Mouse (Mus musculus) embryo, embryonic 11 days (tissue): ENCODE measurements around the gene Hist2h2be.
"Not testable (repeated sequence)": the region's sequence is repeated elsewhere in the genome, so short reads cannot be mapped to it uniquely, and the experiment has no call there.

Experiments
- DNase-seq: peaks from one replicate; pipeline ENCODE4 v3.0.0-alpha.2; 2015

Hist2h2be gene

DNA sequence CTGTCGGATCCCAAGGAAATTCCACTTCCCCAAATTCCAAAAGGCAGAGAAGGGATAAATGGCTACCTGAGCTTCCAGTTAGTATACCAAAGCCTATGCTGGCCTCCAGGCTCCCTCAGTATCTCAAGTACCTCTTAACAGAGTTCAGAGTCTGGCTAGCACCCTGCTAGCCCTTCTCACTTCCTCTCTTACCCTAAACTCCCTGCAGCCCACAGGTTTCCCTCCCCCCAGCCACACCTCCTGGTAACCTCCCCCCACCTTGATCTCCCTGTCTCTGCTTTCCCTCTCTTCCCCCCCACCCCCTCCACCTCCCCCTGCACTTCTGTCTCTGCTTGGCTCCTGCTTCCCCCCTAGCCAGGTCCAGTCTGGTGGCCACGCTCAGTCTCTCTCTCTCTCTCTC is 21.2 kb upstream of the Hist2h2be start:
- DNase-seq: no peak

DNA sequence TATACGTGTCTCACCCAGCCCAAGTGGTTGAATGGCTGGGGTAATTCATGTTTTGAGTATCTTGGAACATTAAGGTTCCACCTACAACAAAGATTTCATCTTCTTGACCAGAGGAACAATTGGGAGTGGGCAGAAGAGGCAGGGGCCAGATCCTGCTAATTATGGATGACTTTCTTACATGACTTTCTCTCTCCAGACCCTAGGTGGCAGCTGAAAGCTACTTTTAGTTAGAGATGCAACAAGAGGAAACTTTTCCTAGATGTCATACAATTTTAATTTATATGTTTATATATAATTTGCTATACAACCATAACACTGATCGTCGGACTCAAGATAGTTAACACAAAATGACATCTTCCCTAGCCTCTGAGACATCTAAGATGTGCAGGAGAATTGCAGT is 13.1 kb upstream of the Hist2h2be start:
- no peak for DNase-seq

DNA sequence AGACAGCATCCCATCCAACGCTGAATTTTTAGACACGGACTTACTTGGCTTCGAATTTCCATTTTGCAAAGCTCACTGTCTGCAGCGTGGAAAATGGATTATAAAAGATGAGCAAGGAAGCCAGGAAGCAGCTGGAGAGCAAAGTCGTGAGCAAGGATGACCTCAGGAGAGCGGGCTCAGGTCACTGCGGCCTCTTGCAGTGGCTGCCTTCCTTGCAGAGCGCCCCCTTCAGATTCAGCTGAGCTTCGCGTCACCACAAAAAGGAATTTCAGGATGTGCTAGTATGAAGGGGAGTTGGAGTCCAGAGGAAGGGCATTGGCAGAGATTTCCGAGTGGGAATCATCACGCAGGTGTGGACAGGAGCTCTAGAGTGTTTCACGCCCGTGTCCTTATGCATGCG is 11.7 kb upstream of the Hist2h2be start:
- peak; percentile 44 for DNase-seq

DNA sequence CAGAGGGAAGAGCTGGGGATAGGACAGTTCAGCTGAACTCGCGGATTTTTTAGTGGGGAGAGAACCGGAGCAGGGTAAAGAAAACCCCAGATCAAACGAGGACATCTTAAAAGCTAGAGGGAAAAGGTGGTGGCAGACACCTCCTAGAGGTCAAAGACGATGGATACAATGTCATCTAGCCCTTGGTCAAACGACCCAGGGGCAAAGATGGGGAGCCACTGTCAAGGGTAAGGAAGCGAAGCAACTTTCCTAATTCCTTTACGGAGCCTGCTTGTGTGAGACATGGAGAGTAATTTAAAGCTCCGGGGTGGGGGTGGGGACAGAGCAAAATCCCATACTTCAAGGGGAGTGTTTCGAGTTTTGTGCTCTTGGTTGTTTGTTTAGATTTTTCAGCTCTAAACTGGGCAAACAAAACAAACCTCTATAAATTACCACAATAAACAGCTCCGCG is 1.7 kb upstream of the Hist2h2be start:
- DNase-seq: no peak

DNA sequence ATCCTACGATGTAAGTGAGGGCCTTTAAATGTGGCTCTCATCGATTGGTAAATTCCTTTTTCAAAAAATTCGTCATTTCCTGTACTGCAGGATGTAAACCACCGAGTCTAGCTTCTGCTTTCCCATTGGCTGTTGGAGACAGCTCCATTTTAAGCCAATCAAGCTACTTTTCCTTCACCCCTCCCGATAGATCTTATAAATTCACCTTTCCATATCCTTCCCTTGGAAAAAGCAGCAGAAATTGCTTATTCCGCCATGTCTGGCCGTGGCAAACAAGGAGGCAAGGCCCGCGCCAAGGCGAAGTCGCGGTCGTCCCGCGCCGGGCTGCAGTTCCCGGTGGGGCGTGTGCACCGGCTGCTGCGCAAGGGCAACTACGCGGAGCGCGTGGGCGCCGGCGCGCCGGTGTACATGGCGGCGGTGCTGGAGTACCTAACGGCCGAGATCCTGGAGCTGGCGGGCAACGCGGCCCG is 1.2 kb upstream of the Hist2h2be start, which contains the start of the genes Bola1 and Hist2h2ab:
Bola1 (minus strand) TSS at position 49 of the 470 bp plus-strand sequence.
Hist2h2ab (plus strand) TSS at position 205 of the 470 bp plus-strand sequence.
- DNase-seq: peak; percentile 88

DNA sequence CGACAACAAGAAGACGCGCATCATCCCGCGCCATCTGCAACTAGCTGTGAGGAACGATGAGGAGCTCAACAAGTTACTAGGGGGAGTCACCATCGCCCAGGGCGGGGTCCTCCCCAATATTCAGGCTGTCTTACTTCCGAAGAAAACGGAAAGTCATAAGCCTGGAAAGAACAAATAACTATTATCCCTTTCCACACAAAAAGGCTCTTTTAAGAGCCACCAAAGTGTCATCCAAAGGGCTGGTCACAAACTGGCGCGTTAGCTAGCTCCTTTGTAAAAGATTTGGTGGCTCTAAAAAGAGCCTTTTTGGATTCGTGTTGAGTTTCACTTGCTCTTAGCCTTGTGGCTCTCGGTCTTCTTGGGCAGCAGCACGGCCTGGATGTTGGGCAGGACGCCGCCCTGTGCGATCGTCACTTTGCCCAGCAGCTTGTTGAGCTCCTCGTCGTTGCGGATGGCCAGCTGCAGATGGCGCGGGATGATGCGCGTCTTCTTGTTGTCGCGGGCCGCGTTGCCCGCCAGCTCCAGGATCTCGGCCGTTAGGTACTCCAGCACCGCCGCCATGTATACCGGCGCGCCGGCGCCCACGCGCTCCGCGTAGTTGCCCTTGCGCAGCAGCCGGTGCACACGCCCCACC is 671 bp upstream of the Hist2h2be start:
- DNase-seq: peak; percentile 57

DNA sequence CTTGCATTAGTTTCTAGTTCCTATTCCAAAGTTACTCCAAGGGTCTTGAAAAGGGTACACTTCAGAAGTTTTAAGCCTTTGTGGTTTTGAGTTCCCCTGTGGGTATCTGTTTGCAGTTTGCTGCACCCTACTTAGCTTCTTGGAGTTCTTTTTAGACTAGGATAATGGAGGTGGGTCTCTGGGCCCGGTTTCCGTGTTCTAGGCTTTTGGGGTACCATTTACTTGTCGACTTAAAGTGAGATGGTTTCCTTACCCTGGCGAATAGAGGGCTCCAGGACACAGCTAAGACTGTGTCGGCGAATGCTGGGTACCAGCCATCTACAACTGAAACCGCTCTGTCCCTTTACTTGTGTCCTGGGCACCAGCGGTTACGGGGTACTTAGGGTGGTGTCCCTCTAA is 720 bp downstream of the Hist2h2be start:
- DNase-seq: peak; percentile 23

DNA sequence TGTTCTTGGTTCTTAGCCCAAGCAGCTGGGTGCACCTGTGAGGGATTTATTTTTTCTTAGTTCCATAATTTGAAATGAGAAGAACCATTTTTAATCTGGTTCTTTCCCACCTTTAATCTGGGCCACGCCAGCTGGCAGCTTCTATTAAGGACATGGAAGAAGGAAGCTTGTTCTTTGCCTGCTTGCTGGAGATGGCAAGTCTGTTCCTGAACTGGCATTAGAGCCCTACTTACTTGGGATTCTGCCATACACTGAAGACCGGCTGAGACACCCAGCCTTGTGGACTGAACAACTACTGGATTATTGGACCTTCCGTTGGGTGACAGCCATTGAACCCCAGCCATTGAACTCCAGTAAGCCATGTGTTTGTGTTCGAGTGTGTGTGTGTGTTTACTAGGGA is 1.9 kb downstream of the Hist2h2be start:
- DNase-seq: no peak

DNA sequence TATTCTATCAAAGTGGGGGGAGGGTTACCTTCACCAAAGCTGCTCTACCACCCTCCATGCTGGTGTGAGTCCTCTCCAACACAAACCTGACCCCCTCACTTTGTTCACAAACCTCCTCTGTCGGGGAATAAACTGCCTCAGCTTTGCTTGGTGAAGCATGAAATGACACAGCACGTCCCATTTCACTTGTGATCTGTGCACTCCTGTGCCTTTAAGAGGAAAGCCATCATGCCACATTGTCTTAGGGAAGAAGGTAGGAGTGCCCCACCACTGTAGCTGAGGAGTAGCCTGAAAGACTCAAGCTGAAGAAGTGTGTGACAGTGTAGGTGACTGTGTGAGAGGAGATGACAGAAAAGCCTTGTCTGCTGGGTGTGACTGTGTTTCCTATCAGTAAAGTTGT is 4.5 kb downstream of the Hist2h2be start:
- no peak for DNase-seq

DNA sequence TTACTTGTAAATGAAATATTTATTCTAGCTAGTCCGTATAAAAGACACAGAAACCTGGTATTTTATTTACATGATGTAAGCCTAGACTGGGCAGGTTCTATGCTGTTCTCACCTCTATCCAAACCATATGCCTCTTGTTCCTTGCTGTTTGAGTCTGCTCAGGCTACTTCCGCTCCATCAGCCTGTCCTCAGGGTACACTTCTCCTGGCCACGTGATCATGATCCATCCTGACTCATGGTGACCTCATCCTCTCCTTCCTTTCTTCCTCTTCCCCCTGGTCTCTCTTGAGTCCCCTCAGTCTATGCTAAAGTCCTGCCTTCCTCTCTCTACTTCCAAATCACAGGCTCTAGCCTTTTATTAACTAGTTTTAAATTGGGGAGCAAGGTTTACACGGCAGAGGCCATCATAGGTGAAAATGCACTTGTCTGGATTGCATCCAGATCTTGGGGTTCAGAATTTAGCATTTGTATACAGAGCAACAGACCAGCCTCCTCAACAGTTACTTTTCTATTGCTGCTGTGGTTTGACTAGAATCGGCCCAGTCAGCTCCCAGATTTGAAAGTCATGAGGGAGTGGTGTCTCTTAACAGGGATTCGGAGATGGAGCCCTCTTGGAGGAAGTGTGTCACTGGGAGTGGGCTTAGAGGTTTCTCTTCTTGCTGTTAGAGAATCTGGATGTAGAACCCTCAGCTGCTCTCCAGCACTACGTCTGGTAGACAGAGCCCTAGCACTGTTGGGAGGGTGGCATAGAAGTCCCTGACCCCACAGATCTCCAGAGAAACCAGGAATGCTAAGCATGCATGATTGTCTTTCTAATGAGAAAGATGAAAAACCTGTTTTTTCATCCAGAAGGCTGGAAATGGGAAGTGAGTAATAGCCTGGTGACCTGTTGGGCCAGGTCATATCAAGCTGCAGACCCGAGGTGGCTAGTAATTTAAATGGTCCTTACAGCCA is 6.1 kb downstream of the Hist2h2be start:
- no peak for DNase-seq

DNA sequence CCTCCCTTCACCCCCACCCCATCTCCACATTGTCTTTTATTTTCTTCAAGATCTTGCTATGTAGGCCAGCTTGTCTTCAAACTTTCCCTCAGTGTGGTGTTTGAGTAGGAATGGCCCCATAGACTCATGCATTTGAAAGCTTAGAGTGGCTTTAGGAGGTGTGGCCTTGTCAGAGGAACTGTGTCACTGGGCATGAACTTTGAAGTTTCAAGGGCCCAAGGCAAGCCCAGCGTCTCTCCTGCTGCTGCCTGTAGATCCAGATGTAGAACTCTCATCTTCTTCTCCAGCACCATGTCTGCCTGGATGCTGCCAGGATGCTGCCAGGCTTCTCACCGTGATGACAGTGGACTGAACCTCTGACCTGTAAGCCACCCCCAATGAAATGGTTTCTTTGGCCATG is 7.9 kb downstream of the Hist2h2be start:
- DNase-seq: no peak

DNA sequence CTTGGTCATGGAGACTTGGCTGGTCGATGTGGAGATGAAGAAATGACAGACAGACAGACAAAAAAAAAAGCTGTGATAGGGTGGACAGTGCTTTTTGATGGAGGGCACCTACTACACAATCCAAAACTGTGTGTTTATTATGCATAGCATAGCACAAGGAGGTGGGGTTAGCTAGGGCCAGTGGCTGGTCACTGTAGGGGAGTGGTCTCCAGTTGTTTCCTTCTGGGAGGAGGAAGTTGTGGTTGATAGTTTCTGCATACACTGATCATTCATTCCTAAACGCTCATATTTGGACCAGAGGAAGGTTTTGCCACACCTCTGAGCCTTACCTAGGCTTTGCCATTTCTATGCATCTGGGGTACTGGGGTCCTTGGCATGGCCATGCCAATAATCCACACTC is 9.5 kb downstream of the Hist2h2be start:
- DNase-seq: no peak

DNA sequence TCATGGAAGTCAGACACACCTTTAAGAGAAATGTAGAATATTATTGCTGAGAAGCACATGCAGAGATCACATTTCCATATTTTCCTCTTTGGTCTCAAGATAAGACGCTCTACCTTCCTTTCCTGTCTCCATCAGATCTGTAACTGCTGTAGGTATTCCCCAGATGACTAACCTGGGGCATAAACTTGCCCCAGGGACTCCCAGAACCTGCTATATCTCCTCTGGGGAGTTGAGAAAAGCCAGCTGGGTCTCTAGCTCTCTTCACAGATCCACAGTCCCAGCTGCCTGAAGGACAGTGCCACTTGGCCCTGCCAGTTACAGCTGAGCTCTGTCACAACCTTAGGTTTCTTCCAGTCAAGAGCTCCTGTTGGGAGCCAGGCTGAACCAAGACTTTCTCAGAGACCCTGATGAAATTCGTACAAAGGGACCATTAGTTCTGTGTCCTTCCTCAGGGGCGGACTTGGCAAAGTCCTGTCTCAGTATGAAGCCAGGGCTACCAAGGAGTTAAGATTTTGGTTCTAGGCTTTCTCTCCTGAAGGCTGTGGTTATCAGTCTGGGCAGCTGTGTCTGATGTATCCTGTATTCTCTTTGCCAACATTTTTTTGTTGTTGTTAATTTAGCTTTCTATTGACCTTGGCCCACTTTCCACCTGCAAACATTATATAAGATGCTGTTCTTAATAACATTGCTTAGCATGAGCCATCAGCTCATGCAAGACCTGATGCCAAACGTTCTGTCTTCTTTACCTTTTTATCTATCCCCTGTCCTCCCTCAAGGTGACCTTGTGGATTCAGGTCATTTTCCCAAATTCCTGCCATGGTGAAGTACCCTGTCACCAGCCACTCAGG is 10.2 kb downstream of the Hist2h2be start:
- no peak for DNase-seq

DNA sequence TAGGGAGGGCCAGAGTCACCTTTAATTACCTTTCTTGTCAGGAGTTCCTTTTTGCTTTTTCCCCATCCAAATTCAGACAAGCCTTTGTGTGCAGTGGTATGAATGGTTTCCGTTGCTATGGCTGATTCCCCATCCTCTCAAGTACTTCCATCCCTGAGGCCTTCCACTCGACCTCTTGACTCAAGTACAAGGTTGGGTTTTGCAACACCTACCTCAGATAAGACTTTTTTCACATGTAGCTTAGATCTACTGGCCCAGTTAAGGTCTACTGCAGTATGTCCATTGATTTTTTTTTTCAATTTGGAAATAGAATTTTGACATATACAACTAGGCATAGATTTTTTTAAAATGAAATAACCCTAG is 10.8 kb downstream of the Hist2h2be start:
- DNase-seq: no peak

DNA sequence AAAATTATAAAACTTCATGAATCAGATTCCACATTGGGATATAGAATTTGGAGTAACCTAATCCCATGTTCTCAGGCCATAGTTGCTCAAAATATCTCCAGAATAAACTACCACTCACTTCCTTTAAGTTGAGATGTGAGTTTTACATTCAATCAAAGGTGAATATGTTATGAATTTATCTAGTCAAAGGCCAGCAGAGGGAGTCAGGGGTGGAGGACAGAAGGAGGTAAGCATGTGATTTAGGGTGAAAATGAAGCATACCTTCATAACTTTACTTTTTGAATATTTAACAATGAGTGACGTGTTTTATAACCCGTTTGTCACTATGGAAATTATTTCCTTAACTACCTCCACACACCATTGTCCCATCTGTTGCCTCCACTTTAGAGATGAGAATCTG is 14.0 kb downstream of the Hist2h2be start:
- no peak for DNase-seq

DNA sequence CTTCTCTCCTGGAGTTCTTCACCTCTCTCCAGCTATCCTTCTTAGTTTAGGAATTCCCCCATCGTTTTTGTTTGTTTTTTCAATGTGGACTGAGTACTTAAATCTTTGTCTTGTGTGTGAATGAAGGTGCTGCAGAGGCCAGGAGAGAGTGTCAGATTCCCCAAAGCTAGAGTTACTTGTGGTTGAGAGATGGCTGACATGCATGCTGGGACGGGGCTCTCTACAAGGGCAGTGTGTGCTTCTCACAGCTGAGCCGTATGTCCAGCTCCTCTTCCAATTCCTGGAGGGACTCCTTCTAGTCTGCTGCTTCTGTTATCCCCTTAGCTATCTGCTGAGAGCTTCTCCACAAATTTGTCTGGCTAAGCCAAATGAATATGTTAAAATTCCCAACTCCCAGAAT is 14.9 kb downstream of the Hist2h2be start:
- no peak for DNase-seq

DNA sequence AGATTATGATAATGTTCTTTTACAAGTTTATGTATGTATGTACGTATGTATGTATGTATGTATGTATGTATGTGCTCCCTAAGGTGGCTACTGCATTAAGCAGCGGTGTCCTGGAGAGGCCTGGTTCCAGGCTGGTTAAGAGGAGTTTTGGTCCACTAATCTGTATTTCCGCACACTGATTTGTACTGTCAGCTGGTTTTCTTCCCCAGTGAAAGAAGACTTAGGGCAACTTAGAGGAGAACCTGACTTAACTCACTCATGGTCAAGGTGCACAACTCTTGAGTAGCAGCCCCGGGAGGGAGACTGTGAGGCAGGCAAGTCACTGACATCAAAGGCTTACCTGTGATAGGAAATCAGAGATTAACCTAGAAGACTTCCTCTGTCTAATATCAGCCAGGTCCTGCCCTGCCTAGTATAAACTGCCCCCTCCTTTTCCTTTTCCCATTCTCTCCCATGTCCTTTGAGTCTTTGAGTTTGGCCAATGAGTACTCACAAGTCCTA is 16.0 kb downstream of the Hist2h2be start:
- DNase-seq: no peak

DNA sequence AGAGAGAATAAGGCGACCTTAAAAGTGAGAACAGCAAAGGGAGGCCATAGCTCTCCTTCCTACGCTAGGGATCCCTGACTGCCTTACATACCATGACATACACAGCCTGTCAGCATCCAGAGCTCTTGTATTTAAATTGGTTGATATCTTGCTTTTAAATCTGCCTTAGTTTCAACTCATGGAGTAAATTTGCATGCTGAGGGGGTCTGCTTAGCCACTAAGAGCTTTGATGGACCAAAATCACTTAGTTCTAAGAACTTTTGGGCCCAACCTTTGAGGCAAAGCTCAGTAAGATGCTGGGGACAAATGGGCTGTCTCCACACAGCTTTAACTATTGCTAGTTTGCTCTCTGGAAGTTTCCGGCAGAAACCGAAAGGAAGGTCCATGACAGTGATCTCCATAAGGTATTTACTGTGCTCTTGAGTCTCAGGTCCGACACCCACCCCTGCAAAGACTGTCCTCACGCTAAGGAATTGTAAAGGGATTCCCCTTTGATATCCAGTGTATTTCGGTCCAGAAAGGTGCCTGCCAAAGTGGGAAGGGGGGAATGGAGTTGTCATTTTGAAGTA is 16.5 kb downstream of the Hist2h2be start:
- DNase-seq: peak; percentile 51

DNA sequence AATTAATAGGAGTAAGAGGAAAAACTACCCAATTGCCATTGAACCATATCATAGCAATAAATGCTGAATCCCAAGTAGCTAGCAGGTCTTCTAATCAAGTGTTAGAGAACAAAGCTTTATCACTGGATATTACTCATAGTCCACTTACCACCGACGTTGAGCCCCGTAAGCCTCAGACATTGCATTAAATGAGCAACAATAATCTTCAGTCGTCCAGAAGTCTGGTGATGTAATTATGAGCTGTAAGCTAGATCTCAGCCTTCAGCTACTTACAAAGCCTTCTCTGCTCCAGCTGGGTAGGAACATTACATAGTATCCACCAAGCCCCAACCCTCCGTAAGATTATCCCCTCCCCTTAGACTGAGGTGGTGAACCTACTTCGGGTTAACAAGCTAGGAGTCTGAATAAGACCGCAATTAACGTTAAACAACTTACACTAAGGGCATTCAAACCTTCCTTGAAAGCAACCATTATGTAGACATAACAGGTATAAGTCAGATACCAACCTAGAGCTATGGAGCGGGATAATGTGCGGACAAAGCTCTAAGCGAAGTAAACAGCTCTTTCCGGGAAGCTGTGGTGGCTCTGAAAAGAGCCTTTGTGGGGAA is 17.1 kb downstream of the Hist2h2be start:
- DNase-seq: peak; percentile 60

DNA sequence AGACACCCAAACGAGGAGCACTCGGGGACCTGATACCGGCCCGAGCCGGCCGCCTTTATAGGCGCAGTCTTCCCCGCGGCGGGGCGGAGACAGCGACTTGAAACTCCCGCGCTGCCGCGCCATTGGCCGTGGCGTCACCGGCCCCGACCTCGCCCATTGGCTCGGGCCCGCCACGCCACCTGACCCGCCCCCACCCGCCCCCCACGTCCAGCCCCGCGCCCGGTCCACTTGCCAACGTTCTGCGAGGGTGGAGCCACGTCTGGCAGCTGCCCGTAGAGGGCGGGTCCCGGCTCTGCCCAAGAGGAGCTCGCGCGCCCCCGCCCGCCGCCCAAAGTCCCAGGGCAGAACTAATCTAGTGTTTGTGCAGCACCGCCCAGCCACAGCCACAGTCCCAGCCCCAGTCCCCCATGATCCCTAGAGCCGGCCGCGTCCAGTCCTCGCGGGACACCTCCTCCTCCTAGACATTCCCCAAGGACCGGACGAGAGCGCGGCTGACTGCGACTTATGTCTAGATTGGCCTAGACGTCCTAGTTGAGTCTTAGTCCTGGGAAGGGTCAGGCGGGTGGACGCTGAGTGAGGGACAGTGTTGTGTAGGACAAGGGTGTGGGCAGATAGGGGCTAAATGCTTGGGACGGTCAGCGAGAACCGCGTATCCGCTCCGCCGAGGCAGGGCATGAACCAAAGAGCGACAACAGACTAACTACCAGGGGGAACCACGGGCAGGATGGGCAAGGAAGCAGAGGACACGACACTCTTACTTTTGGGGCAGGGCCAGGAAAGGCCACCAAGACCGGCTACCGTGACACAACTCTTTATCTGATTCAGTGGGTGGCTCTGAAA is 18.3 kb downstream of the Hist2h2be start, which contains the start of gene Hist2h3c2:
Hist2h3c2 (minus strand) TSS at position 174 of the 840 bp plus-strand sequence.
- not testable (repeated sequence) for DNase-seq
